Mouse (Mus musculus) myocyte (in vitro differentiated cells): ENCODE measurements around the gene Fam69b. TPM values are rescaled to one million over a fixed set of nuclear protein-coding genes. Genes with fewer than 3 reads are reported as not detected.

Experiments used
- H3K27me3 ChIP-seq: one replicate; pipeline ENCODE4 v1.6.1; 2011; ENCODE audit not compliant: control insufficient read depth, insufficient read depth, insufficient read length
- H3K36me3 ChIP-seq: one replicate; pipeline ENCODE4 v1.6.1; 2011; ENCODE audit not compliant: control insufficient read depth, insufficient read depth
- H3K4me2 ChIP-seq: one replicate; pipeline ENCODE4 v1.6.1; 2011; ENCODE audit warnings: low read depth, control low read depth
- H3K4me3 ChIP-seq: one replicate; pipeline ENCODE4 v1.5.1; 2011; ENCODE audit warnings: mild to moderate bottlenecking, control low read depth, moderate library complexity
- H3K79me2 ChIP-seq: one replicate; pipeline ENCODE4 v1.6.1; 2011; ENCODE audit not compliant: control insufficient read depth, insufficient read depth
- H3ac ChIP-seq: one replicate; pipeline ENCODE4 v1.6.1; 2011; ENCODE audit not compliant: control insufficient read depth, insufficient read length
- CEBPB ChIP-seq: IDR thresholded peaks from 2 replicates; pipeline ENCODE4 v1.6.1; 2011; ENCODE audit warnings: mild to moderate bottlenecking, moderate library complexity; ENCODE audit not compliant: poor library complexity, insufficient read depth, severe bottlenecking
- E2F4 ChIP-seq: IDR thresholded peaks from one replicate; pipeline ENCODE4 v1.6.1; 2011; ENCODE audit warnings: mild to moderate bottlenecking, control low read depth, moderate library complexity; ENCODE audit not compliant: insufficient read depth
- MAX ChIP-seq: IDR thresholded peaks from one replicate; pipeline ENCODE4 v1.6.1; 2011; ENCODE audit warnings: low read depth, mild to moderate bottlenecking, control low read depth
- MYOD1 ChIP-seq, 3 experiments: IDR thresholded peaks; one replicate each; pipeline ENCODE4 v1.6.1; 2011; ENCODE audit warnings: control low read depth in 2 of 3, low read depth in 2 of 3, mild to moderate bottlenecking in 2 of 3, moderate library complexity in 1 of 3; ENCODE audit not compliant: insufficient read length in 2 of 3, control insufficient read depth in 1 of 3
- MYOG ChIP-seq, 3 experiments: IDR thresholded peaks; one replicate each; pipeline ENCODE4 v1.6.1; 2011; ENCODE audit warnings: control low read depth in 2 of 3, low read depth in 2 of 3, mild to moderate bottlenecking in 2 of 3; ENCODE audit not compliant: insufficient read length in 2 of 3, control insufficient read depth in 1 of 3, insufficient read depth in 1 of 3
- POLR2A ChIP-seq: IDR thresholded peaks from one replicate; pipeline ENCODE4 v1.6.1; 2011; ENCODE audit warnings: low read depth, mild to moderate bottlenecking, control low read depth, moderate library complexity; ENCODE audit not compliant: insufficient read length
- POLR2AphosphoS2 ChIP-seq: IDR thresholded peaks from one replicate; pipeline ENCODE4 v1.6.1; 2011; ENCODE audit warnings: low read depth, control low read depth; ENCODE audit not compliant: insufficient read length
- REST ChIP-seq: IDR thresholded peaks from one replicate; pipeline ENCODE4 v1.6.1; 2011; ENCODE audit warnings: mild to moderate bottlenecking, control low read depth, moderate library complexity; ENCODE audit not compliant: insufficient read depth, insufficient read length
- SRF ChIP-seq: IDR thresholded peaks from one replicate; pipeline ENCODE4 v1.6.1; 2011; ENCODE audit warnings: low read depth; ENCODE audit not compliant: control insufficient read depth, insufficient read length
- TCF12 ChIP-seq: IDR thresholded peaks from one replicate; pipeline ENCODE4 v1.6.1; 2011; ENCODE audit warnings: mild to moderate bottlenecking, control low read depth; ENCODE audit not compliant: poor library complexity, insufficient read depth, severe bottlenecking
- TCF3 ChIP-seq: IDR thresholded peaks from one replicate; pipeline ENCODE4 v1.6.1; 2011; ENCODE audit warnings: low read depth, control low read depth; ENCODE audit not compliant: insufficient read length
- USF1 ChIP-seq: IDR thresholded peaks from one replicate; pipeline ENCODE4 v1.6.1; 2011; ENCODE audit warnings: low read depth, mild to moderate bottlenecking, control low read depth, moderate library complexity
- polyA plus RNA-seq: library from polyadenylated mRNA; unstranded; fragments of >200 nt; fragmentation: generic; extraction: Trizol; gene quantifications from one replicate; pipeline ENCODE4 v1.2.1, GENCODE M21; 2012; ENCODE audit warnings: missing spikeins

The Fam69b gene
- polyA plus RNA-seq, 1 experiment = 2.6 TPM

GRCm38 (mm10) chr2:26601595-26601994 is 26.7 kb upstream of the Fam69b start:
- Histone ChIP-seq H3K4me2 (no peak overlapping the region), H3ac (no peak overlapping the region), H3K27me3 (no peaks in the 10 kb centered on the region), H3K79me2 (no peaks in the 10 kb centered on the region), H3K4me3 (no peak overlapping the region), H3K36me3 (no peaks in the 10 kb centered on the region)
- TF ChIP-seq POLR2A (no peak), CEBPB (no peak), TCF12 (no peak), MYOG (IDR thresholded peaks at IDR 0.05; ENCODE audit: control insufficient read depth in 1 of 3, insufficient read depth in 1 of 3, insufficient read length in 2 of 3, low read depth in 2 of 3) (no peak), MAX (no peak), E2F4 (no peak), SRF (no peak), POLR2AphosphoS2 (no peak), MYOD1 (IDR thresholded peaks at IDR 0.05; ENCODE audit: control insufficient read depth in 1 of 3, insufficient read length in 2 of 3, low read depth in 2 of 3) (no peak), REST (no peak), TCF3 (no peak), USF1 (no peak)

GRCm38 (mm10) chr2:26602631-26603030 is 25.6 kb upstream of the Fam69b start:
- Histone ChIP-seq H3ac (no peak overlapping the region), H3K4me3 (peak overlapping the region; percentile 50), H3K36me3 (no peaks in the 10 kb centered on the region), H3K27me3 (no peaks in the 10 kb centered on the region), H3K4me2 (peak overlapping the region; percentile 93), H3K79me2 (no peaks in the 10 kb centered on the region)
- TF ChIP-seq TCF12 = no peak
- TF ChIP-seq MYOD1 (IDR thresholded peaks at IDR 0.05; ENCODE audit: control insufficient read depth in 1 of 3, insufficient read length in 2 of 3, low read depth in 2 of 3) = no peak
- no peak for TF ChIP-seq E2F4
- TF ChIP-seq MYOG (IDR thresholded peaks at IDR 0.05; ENCODE audit: control insufficient read depth in 1 of 3, insufficient read depth in 1 of 3, insufficient read length in 2 of 3, low read depth in 2 of 3) = no peak
- TF ChIP-seq USF1 = no peak
- no peak for TF ChIP-seq POLR2A
- no peak for TF ChIP-seq POLR2AphosphoS2
- no peak for TF ChIP-seq REST
- TF ChIP-seq MAX = no peak
- no peak for TF ChIP-seq SRF
- no peak for TF ChIP-seq CEBPB
- no peak for TF ChIP-seq TCF3

GRCm38 (mm10) chr2:26603159-26603558 is 25.1 kb upstream of the Fam69b start:
- Histone ChIP-seq H3K36me3 (no peaks in the 10 kb centered on the region), H3K79me2 (no peaks in the 10 kb centered on the region), H3K4me3 (peak overlapping the region; percentile 50), H3ac (peak overlapping the region; percentile 65), H3K4me2 (peak overlapping the region; percentile 93), H3K27me3 (no peaks in the 10 kb centered on the region)
- TF ChIP-seq CEBPB = no peak
- no peak for TF ChIP-seq E2F4
- TF ChIP-seq MYOD1 (IDR thresholded peaks at IDR 0.05; ENCODE audit: control insufficient read depth in 1 of 3, insufficient read length in 2 of 3, low read depth in 2 of 3) = no peak

GRCm38 (mm10) chr2:26603720-26604671 is 24.3 kb upstream of the Fam69b start, which contains the start of gene Agpat2:
Agpat2 (minus strand) TSS chr2:26604417.
- TF ChIP-seq SRF (peak; percentile 31), TCF12 (no peak), POLR2A (peak; percentile 65), MYOG (IDR thresholded peaks at IDR 0.05; ENCODE audit: control insufficient read depth in 1 of 3, insufficient read depth in 1 of 3, insufficient read length in 2 of 3, low read depth in 2 of 3) (peak in 1 of 3 experiments; percentile 0), MYOD1 (IDR thresholded peaks at IDR 0.05; ENCODE audit: control insufficient read depth in 1 of 3, insufficient read length in 2 of 3, low read depth in 2 of 3) (peak in 1 of 3 experiments; percentile 1), CEBPB (no peak)
- H3K4me2 ChIP-seq = peak within 1 kb of the TSS; percentile 93
- H3K36me3 ChIP-seq = no peaks in the 10 kb centered on the region
- H3K79me2 ChIP-seq = no peaks in the 10 kb centered on the region
- no peaks in the 10 kb centered on the region for H3K27me3 ChIP-seq
- peak within 1 kb of the TSS; percentile 65 for H3ac ChIP-seq
- peak within 1 kb of the TSS; percentile 50 for H3K4me3 ChIP-seq

- Histone ChIP-seq H3K36me3 (no peaks in the 10 kb centered on the region), H3K4me2 (no peak overlapping the region), H3K79me2 (no peaks in the 10 kb centered on the region), H3ac (no peak overlapping the region), H3K27me3 (no peaks in the 10 kb centered on the region), H3K4me3 (no peak overlapping the region)
- TF ChIP-seq TCF3 = no peak
- no peak for TF ChIP-seq MAX
- no peak for TF ChIP-seq POLR2AphosphoS2
- TF ChIP-seq REST = no peak
- TF ChIP-seq MYOD1 (IDR thresholded peaks at IDR 0.05; ENCODE audit: control insufficient read depth in 1 of 3, insufficient read length in 2 of 3, low read depth in 2 of 3) = no peak
- TF ChIP-seq TCF12 = no peak
These were observed 22.9 kb upstream of the Fam69b start for GRCm38 (mm10) chr2:26605331-26605730.
